15 mouse cellular contexts compared by ENCODE assay signal in the genomic region with DNA sequence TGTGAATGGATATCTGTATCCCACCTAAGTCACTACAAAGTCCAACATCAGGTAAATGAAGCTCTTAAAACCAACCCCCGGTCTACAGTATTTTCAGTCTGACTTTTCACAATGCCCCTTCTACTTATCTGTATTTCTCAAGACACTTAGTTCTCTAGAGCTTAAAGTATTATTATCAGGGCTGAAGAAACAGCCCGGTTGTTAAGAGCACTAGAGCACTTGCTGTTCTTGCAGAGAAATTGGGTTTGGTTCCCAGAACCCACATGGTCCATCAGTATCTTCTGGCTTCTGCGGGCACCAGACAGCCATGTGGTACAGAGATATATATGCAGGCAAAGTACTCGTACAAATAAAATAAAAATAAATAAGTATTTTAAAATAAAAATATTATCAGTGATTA.
"Had no signal": no experiment of that assay in that cellular context is flagged by ENCODE, and none has a peak within 500 bp of the region (broad histone marks: within the 10 kb centered on the region; RNA-seq: fewer than 3 reads in every experiment).

No protein-coding gene starts in this region.

- H3K9ac ChIP-seq: limb, embryonic 12.5 days; limb, embryonic 15.5 days; lung, embryonic 14.5 days; midbrain, embryonic 13.5 days had no signal

- H3K4me2 ChIP-seq: limb, embryonic 15.5 days had no signal

- H3K27me3 ChIP-seq: limb, embryonic 12.5 days; limb, embryonic 15.5 days; midbrain, embryonic 13.5 days had no signal

- H3K4me3 ChIP-seq: limb, embryonic 12.5 days had no signal

- ATAC-seq: intestine, embryonic 16.5 days; lung, postnatal 0 days; midbrain, embryonic 13.5 days had no signal

- DNase-seq: kidney, adult 18-20 months; kidney, adult 9 months; kidney, postnatal 14 days; kidney, postnatal 4 days; left cerebral cortex, postnatal 4 days; lung, embryonic 14.5 days; right cerebral cortex, postnatal 4 days; thymus, adult 2 months; thymus, postnatal 14 days had no signal

- H3K9me3 ChIP-seq: limb, embryonic 12.5 days; limb, embryonic 15.5 days; midbrain, embryonic 13.5 days had no signal

- H3K27ac ChIP-seq: midbrain, embryonic 13.5 days; stomach, postnatal 0 days had no signal
